Mouse (Mus musculus) midbrain, embryonic 12.5 days (tissue): ENCODE data around the gene Tbk1. TPM values are rescaled to one million over a fixed set of nuclear protein-coding genes. Genes with fewer than 3 reads are reported as not detected.

Experiments
- ATAC-seq: fragments of 200-750 bp; cut with Nextera tagmentation; 2 replicates; pipeline ENCODE4 v1.8.0; 2017; ENCODE audit warnings: low read depth, moderate TSS enrichment, moderate library complexity; ENCODE audit not compliant: low FRiP score
- H3K27ac ChIP-seq: fragments of 300-500 bp; sonication (generic); replicated peaks from 2 replicates; pipeline ENCODE4 v1.5.1; 2016; ENCODE audit warnings: mild to moderate bottlenecking
- H3K27me3 ChIP-seq: fragments of 300-500 bp; sonication (generic); 2 replicates; pipeline ENCODE4 v1.6.1; 2016; ENCODE audit warnings: mild to moderate bottlenecking
- H3K36me3 ChIP-seq: fragments of 300-500 bp; sonication (generic); 2 replicates; pipeline ENCODE4 v1.6.1; 2016
- H3K4me1 ChIP-seq: fragments of 300-500 bp; sonication (generic); 2 replicates; pipeline ENCODE4 v1.6.1; 2016
- H3K4me2 ChIP-seq: fragments of 300-500 bp; sonication (generic); replicated peaks from 2 replicates; pipeline ENCODE4 v1.6.1; 2016; ENCODE audit warnings: mild to moderate bottlenecking, moderate library complexity
- H3K4me3 ChIP-seq: fragments of 300-500 bp; sonication (generic); 2 replicates; pipeline ENCODE4 v1.5.1; 2016; ENCODE audit warnings: mild to moderate bottlenecking
- H3K9ac ChIP-seq: fragments of 300-500 bp; sonication (generic); replicated peaks from 2 replicates; pipeline ENCODE4 v1.6.1; 2016; ENCODE audit warnings: mild to moderate bottlenecking, moderate library complexity
- H3K9me3 ChIP-seq: fragments of 300-500 bp; sonication (generic); 2 replicates; pipeline ENCODE4 v1.6.1; 2016; ENCODE audit warnings: mild to moderate bottlenecking
- WGBS: fragments of 180-500 bp; shearing (Covaris S2); methylation state at CpG from one replicate; pipeline ENCODE4 v1.1.7; 2016; 5-methylcytosine and 5-hydroxymethylcytosine counted together
- polyA plus RNA-seq: library from polyadenylated mRNA; unstranded; fragments of >200 nt; fragmentation: Nextera tagmentation; extraction: Ambion mirVana; gene quantifications from 2 replicates; pipeline ENCODE4 v1.2.1, GENCODE M21; 2016

Gene Tbk1
- polyA plus RNA-seq, 1 experiment from 2014 or later, result 37.4 TPM

GRCm38 (mm10) chr10:121615146-121615870 is 28.7 kb upstream of the Tbk1 start:
- Histone ChIP-seq H3K9me3 (no peaks in the 10 kb centered on the region), H3K27ac (no peak overlapping the region), H3K9ac (no peak overlapping the region), H3K4me1 (no peaks in the 10 kb centered on the region), H3K36me3 (peaks cover 80% of the 10 kb centered on the region), H3K4me2 (no peak overlapping the region), H3K27me3 (no peaks in the 10 kb centered on the region), H3K4me3 (no peak overlapping the region)
- no peak for ATAC-seq
- WGBS, result 88% methylated on average over 13 of the region's 13 CpGs

GRCm38 (mm10) chr10:121613570-121613969 is 27.0 kb upstream of the Tbk1 start:
- H3K9ac ChIP-seq, result no peak overlapping the region
- H3K9me3 ChIP-seq, result no peaks in the 10 kb centered on the region
- 90% methylated on average over 13 of the region's 13 CpGs for WGBS
- peaks cover 84% of the 10 kb centered on the region for H3K36me3 ChIP-seq
- no peak overlapping the region for H3K4me3 ChIP-seq
- H3K27me3 ChIP-seq, result no peaks in the 10 kb centered on the region
- no peak for ATAC-seq
- no peak overlapping the region for H3K27ac ChIP-seq
- H3K4me2 ChIP-seq, result no peak overlapping the region
- no peaks in the 10 kb centered on the region for H3K4me1 ChIP-seq

GRCm38 (mm10) chr10:121612448-121612847 is 25.9 kb upstream of the Tbk1 start:
- H3K27ac ChIP-seq, result no peak overlapping the region
- H3K4me2 ChIP-seq, result no peak overlapping the region
- 90% methylated on average over 6 of the region's 6 CpGs for WGBS
- no peak overlapping the region for H3K9ac ChIP-seq
- no peak overlapping the region for H3K4me3 ChIP-seq
- H3K9me3 ChIP-seq, result no peaks in the 10 kb centered on the region
- H3K36me3 ChIP-seq, result peaks cover 83% of the 10 kb centered on the region
- no peaks in the 10 kb centered on the region for H3K4me1 ChIP-seq
- ATAC-seq, result no peak
- H3K27me3 ChIP-seq, result no peaks in the 10 kb centered on the region

- 84% methylated on average over 10 of the region's 10 CpGs for WGBS
- Histone ChIP-seq H3K4me1 (no peaks in the 10 kb centered on the region), H3K4me2 (no peak overlapping the region), H3K4me3 (no peak overlapping the region), H3K27ac (no peak overlapping the region), H3K9me3 (no peaks in the 10 kb centered on the region), H3K27me3 (no peaks in the 10 kb centered on the region), H3K9ac (no peak overlapping the region), H3K36me3 (peaks cover 83% of the 10 kb centered on the region)
- no peak for ATAC-seq
Observed at GRCm38 (mm10) chr10:121611587-121611986, 25.0 kb upstream of the Tbk1 start.

GRCm38 (mm10) chr10:121608177-121608576 is 21.6 kb upstream of the Tbk1 start:
- no peaks in the 10 kb centered on the region for H3K4me1 ChIP-seq
- no peak for ATAC-seq

GRCm38 (mm10) chr10:121604632-121605344 is 18.2 kb upstream of the Tbk1 start:
- no peak overlapping the region for H3K4me2 ChIP-seq
- no peak for ATAC-seq
- H3K9me3 ChIP-seq, result no peaks in the 10 kb centered on the region
- H3K27ac ChIP-seq, result no peak overlapping the region
- H3K36me3 ChIP-seq, result peaks cover 93% of the 10 kb centered on the region
- H3K4me3 ChIP-seq, result no peak overlapping the region
- H3K9ac ChIP-seq, result no peak overlapping the region
- H3K27me3 ChIP-seq, result no peaks in the 10 kb centered on the region
- no peaks in the 10 kb centered on the region for H3K4me1 ChIP-seq
- WGBS, result 95% methylated on average over 13 of the region's 13 CpGs

More at GRCm38 (mm10) chr10:121608177-121608576, 21.6 kb upstream of the Tbk1 start:
- Histone ChIP-seq H3K4me3 (no peak overlapping the region), H3K27ac (no peak overlapping the region), H3K4me2 (no peak overlapping the region), H3K9ac (no peak overlapping the region), H3K27me3 (no peaks in the 10 kb centered on the region), H3K9me3 (no peaks in the 10 kb centered on the region), H3K36me3 (peaks cover 89% of the 10 kb centered on the region)
- WGBS, result 95% methylated on average over 10 of the region's 10 CpGs

GRCm38 (mm10) chr10:121603556-121603955 is 17.0 kb upstream of the Tbk1 start:
- no peaks in the 10 kb centered on the region for H3K9me3 ChIP-seq
- WGBS, result 90% methylated on average over 4 of the region's 4 CpGs
- H3K36me3 ChIP-seq, result peaks cover 95% of the 10 kb centered on the region
- no peak overlapping the region for H3K4me2 ChIP-seq
- H3K27me3 ChIP-seq, result no peaks in the 10 kb centered on the region
- H3K9ac ChIP-seq, result no peak overlapping the region
- no peaks in the 10 kb centered on the region for H3K4me1 ChIP-seq
- H3K4me3 ChIP-seq, result no peak overlapping the region
- no peak overlapping the region for H3K27ac ChIP-seq
- no peak for ATAC-seq

- no peak for ATAC-seq
- Histone ChIP-seq H3K27ac (no peak overlapping the region), H3K9ac (no peak overlapping the region), H3K9me3 (no peaks in the 10 kb centered on the region), H3K27me3 (no peaks in the 10 kb centered on the region), H3K4me2 (no peak overlapping the region), H3K4me3 (no peak overlapping the region), H3K4me1 (no peaks in the 10 kb centered on the region), H3K36me3 (peaks cover 97% of the 10 kb centered on the region)
- 85% methylated on average over 6 of the region's 6 CpGs for WGBS
Observed at GRCm38 (mm10) chr10:121601272-121601671, 14.7 kb upstream of the Tbk1 start.

- H3K27ac ChIP-seq, result no peak overlapping the region
- no peaks in the 10 kb centered on the region for H3K27me3 ChIP-seq
- H3K36me3 ChIP-seq, result peaks cover 84% of the 10 kb centered on the region
- no peaks in the 10 kb centered on the region for H3K9me3 ChIP-seq
- no peak overlapping the region for H3K9ac ChIP-seq
- no peak for ATAC-seq
- 85% methylated on average over 9 of the region's 9 CpGs for WGBS
- H3K4me3 ChIP-seq, result no peak overlapping the region
- no peaks in the 10 kb centered on the region for H3K4me1 ChIP-seq
- H3K4me2 ChIP-seq, result no peak overlapping the region
Observed at GRCm38 (mm10) chr10:121596580-121596979, 10.0 kb upstream of the Tbk1 start.

- H3K27me3 ChIP-seq, result no peaks in the 10 kb centered on the region
- no peak overlapping the region for H3K9ac ChIP-seq
- peaks cover 42% of the 10 kb centered on the region for H3K36me3 ChIP-seq
- no peak overlapping the region for H3K4me3 ChIP-seq
- no peak overlapping the region for H3K27ac ChIP-seq
- WGBS, result 93% methylated on average over 14 of the region's 14 CpGs
- H3K9me3 ChIP-seq, result no peaks in the 10 kb centered on the region
- no peaks in the 10 kb centered on the region for H3K4me1 ChIP-seq
- no peak overlapping the region for H3K4me2 ChIP-seq
- no peak for ATAC-seq
Observed at GRCm38 (mm10) chr10:121591106-121591505, 4.5 kb upstream of the Tbk1 start.

- WGBS, result 66% methylated on average over 6 of the region's 6 CpGs
- Histone ChIP-seq H3K4me3 (peak overlapping the region; percentile 84), H3K36me3 (peaks cover 33% of the 10 kb centered on the region), H3K9ac (peak overlapping the region; percentile 84; the same call in 1 of the 2 replicates), H3K27me3 (no peaks in the 10 kb centered on the region), H3K9me3 (no peaks in the 10 kb centered on the region), H3K4me1 (peaks cover 12% of the 10 kb centered on the region), H3K27ac (no peak overlapping the region), H3K4me2 (peak overlapping the region; percentile 70)
- no peak for ATAC-seq
Observed at GRCm38 (mm10) chr10:121587371-121587840, 819 bp upstream of the Tbk1 start.
